Mouse (Mus musculus) spleen, adult 12 weeks (tissue): ENCODE results near the gene Hist1h2bl.

Source experiments
- DNase-seq: peaks from one replicate; pipeline ENCODE4 v3.0.0; 2022; ENCODE audit warnings: low spot score

Gene Hist1h2bl

GRCm38 (mm10) chr13:21715864-21716539 lies at the start of gene Hist1h2bl, which contains the start of gene Hist1h2ai:
Gene Hist1h2bl (minus strand): TSS chr13:21716143.
Gene Hist1h2ai (plus strand): TSS chr13:21716422.
- DNase-seq = peak; percentile 84

GRCm38 (mm10) chr13:21755707-21756106 lies 39.8 kb upstream of the Hist1h2bl start:
- DNase-seq = no peak

DNA sequence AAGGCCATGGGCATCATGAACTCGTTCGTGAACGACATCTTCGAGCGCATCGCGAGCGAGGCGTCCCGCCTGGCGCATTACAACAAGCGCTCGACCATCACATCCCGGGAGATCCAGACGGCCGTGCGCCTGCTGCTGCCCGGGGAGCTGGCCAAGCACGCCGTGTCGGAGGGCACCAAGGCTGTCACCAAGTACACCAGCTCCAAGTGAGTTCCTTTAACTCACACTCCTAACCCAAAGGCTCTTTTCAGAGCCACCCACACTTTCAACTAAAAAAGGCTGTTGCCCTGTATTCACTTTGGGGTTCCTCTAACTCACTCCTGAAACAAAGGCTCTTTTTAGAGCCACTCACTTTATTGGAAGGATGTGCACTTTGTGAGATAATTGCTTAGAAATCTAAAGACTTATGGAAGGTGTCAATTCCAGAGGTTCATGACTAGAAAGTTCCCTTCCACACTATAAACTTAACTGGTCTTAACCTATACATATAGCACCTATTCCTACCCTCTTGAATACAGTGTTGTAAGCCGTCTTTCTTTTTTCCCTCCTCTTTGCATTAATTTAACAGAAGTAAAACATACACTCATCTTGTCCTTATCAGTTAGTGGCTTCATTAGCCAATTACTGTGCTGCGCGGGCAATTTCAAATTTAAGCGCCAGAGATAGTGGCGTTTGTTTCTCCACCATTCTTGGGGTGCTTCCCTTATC lies 38.5 kb upstream of the Hist1h2bl start:
- DNase-seq = peak; percentile 59

- peak; percentile 83 for DNase-seq
Observed at GRCm38 (mm10) chr13:21753524-21754285, 37.8 kb upstream of the Hist1h2bl start, which contains the start of the genes Hist1h2ak and Hist1h2bn. Gene Hist1h2ak (minus strand): TSS chr13:21753827. Gene Hist1h2bn (plus strand): TSS chr13:21754123.

DNA sequence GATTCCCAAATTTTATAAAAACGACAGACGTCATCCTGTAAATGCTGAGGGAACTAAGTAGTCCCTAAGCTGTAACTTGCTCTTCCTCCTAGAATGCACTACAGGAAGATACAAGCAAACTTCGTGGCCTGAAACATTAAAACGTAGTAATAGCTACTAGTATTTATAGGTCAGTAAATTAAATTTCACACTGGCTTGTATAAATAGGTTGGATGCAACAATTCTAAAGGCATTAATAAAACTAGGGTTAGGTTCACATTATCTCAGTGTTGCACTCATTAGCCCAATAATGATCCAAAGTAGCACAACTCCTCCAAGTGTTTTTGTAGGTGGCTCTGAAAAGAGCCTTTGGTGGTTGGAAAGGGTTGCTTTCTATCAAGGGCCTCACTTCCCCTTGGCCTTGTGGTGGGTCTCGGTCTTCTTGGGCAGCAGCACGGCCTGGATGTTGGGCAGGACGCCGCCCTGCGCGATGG lies 37.1 kb upstream of the Hist1h2bl start:
- no peak for DNase-seq

GRCm38 (mm10) chr13:21752356-21752755 lies 36.4 kb upstream of the Hist1h2bl start:
- peak; percentile 25 for DNase-seq

- no peak for DNase-seq
Observed at GRCm38 (mm10) chr13:21751827-21752226, 35.9 kb upstream of the Hist1h2bl start.

DNA sequence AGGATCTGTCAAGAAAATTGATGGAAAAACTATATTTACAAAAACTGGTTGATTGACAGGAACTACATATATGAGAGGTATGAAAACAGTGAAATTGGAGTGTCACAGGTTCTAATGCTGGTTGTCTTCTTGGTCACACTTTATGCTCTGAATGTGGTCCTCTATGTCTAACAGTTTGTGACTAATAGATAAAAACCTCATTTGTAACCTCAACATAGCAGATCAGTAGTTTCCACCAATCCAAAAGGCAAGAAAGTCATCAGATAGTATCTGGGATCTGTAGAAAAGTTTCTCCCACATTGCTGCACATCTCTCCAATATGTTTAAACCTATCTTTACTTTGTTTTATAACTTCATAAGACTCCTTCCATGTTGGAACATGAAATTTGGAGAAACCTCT lies 35.5 kb upstream of the Hist1h2bl start:
- DNase-seq = no peak

GRCm38 (mm10) chr13:21750159-21751017 lies 34.4 kb upstream of the Hist1h2bl start, which contains the start of gene Hist1h4k:
Gene Hist1h4k (minus strand): TSS chr13:21750505.
- peak; percentile 86 for DNase-seq

DNA sequence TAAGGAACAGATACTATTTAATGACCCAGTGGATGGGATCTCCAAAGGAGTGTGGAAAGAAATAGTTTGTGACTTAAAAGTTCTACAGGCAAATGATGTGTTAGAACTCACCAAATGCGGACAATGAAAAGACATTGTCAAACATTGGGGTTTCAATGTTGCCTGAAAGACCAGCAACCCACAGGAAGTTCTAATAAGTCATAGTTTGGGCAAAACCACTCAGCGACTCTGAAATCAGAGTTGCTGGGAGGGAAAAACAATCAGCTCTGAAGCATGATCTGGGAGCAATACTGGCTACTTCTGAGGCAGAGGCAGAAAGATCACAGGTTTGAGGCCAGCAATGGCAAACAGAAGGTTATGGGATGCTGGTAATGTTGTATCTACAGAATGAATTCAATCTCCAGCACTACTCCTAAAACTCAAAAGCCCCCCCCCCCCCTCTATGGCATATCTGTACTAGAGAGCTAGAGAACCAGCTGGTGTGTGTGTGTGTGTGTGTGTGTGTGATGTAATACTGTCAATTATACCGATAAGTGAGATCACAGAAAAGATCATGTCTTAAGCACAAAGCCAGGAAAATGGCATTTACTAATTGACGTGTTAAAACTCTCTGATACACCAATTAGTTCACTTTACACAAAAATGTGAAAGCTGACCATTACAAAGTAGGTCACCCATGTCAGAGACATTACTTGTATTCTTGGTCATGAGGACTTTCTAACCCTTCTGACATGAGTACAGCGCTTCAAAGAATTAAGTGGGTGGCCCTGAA lies 33.6 kb upstream of the Hist1h2bl start:
- peak; percentile 13 for DNase-seq

GRCm38 (mm10) chr13:21745006-21745405 lies 29.1 kb upstream of the Hist1h2bl start:
- no peak for DNase-seq

GRCm38 (mm10) chr13:21734906-21735767 lies 19.2 kb upstream of the Hist1h2bl start, which contains the start of gene Hist1h4j:
Gene Hist1h4j (plus strand): TSS chr13:21735064.
- DNase-seq = peak; percentile 84

DNA sequence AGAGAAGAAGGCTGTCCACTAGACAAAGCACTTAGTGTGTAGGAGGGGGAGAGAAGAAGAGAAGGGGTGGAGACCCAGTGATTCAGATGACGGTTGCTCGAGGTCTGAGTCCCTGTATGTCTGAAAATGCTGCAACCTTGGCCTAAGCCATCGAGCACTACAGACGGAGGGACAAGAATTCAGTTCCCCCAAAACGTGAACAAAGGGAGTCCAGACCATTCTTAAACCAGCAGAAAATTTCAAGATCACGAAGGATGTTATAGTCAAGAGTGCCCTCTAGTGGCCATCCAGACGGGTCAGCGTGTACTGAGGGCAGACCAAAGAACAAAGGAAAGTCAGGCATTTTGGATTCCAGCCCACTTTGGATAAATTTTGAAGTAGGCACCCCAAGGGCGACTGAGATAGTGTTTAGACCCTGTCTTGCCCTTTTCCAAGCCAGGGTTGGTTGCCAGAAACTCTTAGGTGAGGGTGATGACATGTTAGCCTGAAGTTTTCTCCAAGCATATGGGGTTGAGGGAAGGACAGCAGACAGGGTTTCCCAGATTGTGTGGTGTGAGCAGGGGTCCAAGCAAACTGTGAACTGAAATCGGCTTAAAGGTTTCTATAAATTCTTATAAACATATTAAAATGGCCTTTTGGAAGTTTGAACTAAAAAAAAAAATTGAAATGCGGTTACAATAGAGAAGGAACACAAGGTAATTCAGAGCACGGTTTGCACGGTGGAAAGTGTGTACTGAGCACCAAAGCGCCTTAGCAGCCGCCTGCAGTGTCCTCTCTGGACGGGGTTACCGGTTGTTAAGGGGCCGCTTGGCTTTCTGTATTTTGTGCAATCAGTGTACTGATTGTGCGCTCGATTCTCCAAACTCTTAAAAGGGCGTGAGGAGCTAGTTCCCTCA lies 18.3 kb upstream of the Hist1h2bl start:
- peak; percentile 72 for DNase-seq

GRCm38 (mm10) chr13:21733466-21733865 lies 17.5 kb upstream of the Hist1h2bl start:
- no peak for DNase-seq

- DNase-seq = no peak
Observed at GRCm38 (mm10) chr13:21729544-21729943, 13.6 kb upstream of the Hist1h2bl start.

DNA sequence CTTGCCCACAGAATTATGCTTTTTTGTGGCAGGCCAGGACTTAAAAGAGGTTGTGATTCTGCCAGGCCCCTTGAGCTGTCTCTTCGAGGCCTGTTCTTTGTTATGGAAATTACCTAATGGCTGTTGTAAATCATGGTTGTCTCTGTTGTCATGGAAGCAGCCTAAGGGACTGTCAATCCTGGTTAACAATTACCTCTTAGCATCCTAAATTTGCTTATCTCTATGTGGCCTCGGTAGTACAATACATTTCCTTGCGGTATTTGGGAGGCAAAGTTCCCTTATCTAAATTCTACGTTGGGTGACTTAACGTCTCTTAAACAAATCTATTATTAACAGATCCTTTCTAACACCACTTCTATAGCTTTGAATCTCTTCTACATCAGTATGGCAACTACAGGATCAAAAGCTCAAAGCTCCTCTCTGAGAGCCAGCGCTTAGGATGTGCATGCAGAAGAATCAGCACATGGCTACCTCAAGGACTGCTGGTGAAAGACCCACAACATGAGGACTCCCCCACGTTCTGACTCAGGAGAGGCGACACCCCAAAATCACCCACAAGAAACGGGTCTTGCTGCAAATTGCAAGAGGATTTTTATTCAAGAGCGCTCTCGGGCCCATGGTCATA lies 12.1 kb upstream of the Hist1h2bl start:
- DNase-seq = no peak

DNA sequence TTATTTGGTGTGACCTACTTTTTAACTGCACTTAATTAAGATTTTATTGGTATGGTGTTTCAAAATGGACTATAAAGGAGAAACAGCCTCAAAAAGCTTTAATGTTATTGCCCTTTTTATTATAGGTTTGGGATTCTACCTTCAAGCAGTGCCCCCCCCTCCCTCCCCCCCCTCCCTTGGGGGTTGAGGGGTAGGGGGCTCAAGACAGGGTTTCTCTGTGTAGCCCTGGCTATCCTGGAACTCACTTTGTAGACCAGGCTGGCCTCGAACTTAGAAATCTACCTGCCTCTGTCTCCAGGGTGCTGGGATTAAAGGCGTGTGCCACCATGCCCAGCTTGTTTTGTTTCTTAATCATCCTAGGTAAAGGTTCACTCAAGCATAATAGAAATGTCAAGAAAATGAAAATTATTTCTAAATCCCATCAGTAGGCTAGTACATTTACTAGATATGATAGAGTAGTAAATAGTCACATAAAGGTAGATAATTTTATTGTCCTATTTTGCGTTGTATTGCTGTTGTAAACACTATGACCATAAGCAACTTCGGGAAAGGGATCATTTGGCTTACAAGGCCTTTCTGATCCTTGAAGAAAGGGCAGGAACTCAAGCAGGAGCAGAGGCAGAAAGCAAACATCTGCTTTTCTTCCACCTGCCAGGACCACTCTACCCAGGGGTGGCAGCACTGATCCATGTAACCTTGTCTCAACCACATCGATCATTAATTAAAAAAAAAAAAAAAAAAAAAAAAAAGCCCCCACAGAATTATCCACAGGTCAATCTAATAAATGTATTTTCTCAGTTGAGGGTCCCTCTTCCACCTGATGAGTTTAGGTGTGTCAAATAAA lies 7.3 kb upstream of the Hist1h2bl start:
- DNase-seq = no peak
